Mouse (Mus musculus): ENCODE results near the gene Prkca.

DNA sequence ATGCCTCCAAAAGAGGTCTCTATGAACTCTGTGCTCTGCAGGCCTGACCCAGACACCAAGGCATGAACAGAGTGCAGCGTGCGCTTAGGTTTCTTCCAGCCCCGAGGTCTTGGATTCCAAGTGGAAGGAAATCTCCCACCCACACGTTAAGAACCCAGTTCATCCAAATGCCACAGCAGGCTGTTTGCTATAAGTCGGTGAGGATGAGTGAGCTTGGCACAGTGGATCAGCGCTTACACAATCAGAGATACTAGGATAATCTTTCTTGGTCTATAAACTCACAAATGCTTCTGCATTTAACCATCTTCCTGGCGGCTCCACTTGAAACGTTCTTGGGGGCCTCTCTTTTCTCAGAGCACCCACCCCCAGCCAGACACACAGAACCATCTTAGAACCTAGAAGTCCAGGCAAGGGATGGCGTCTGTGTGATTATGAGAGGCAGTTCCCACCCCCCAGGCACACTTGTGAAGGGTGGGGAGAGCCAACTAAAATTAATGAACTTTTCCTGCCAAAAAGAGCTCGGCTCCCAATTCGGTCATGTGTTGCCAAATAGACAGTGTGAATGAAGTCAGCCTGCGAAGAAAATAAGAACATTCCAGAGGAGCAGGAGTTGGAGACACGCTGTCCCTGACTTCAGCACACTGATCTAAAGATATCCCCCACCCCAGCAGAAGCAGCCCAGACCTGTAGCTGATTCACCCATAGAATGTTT lies 122.4 kb downstream of the Prkca start:
- TF ChIP-seq MAX (IDR thresholded peaks at IDR 0.05) (no peak), CTCF (IDR thresholded peaks at IDR 0.05; ENCODE audit: control insufficient read depth, insufficient read depth, insufficient read length) (no peak), USF1 (IDR thresholded peaks at IDR 0.05; ENCODE audit: low read depth) (no peak)
